Mouse (Mus musculus) thymus, postnatal 0 days (tissue): ENCODE measurements around the gene Galp. TPM values are rescaled to one million over a fixed set of nuclear protein-coding genes. Genes with fewer than 3 reads are reported as not detected.

Experiments used
- DNase-seq: peaks from one replicate; pipeline ENCODE4 v3.0.0-alpha.2; 2015; ENCODE audit warnings: low spot score
- polyA plus RNA-seq: library from polyadenylated mRNA; unstranded; fragments of >200 nt; fragmentation: Nextera tagmentation; extraction: Ambion mirVana; gene quantifications from 2 replicates; pipeline ENCODE4 v1.2.1, GENCODE M21; 2015

The Galp gene
- not detected in 2 replicates for polyA plus RNA-seq

DNA sequence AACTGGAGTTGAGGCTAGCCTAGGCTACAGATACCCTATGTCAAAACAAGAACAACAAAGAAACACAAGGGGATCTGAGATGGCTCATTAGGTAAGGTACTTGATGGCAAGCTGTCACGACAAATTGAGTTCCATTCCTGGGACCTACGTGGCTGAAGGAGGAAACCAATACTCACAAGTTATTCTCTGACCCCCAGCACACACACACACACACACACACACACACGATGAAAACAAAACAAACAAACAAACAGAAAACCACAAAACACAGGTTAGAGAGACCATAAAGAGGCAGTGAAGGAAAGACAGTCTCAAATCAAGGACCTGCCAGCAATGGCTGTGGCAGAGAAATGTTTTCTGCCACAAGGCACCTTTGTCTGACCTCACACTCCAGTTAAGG is at the start of gene Galp:
Gene Galp (plus strand): TSS at position 301 of the 400 bp plus-strand sequence.
- DNase-seq, result no peak

DNA sequence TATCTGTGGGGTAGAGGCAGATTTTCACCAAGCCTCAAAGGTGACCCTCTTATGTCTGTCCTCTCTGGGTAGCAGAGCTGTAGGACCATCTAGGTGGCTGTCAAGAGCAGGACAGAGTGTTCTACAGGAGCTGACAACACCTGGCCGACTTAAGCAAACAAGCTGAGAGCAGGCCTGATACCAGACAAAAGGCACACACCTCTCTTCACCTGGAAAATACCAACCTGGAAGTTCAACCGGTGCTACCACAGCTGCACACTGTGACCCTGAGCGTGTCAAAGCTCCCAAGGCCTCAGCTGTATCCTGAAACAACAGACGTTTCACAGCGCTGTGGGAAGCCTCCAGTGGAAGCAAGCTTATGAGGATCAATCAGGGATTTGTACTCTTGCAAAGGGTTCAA is 49.2 kb upstream of the Galp start:
- no peak for DNase-seq

DNA sequence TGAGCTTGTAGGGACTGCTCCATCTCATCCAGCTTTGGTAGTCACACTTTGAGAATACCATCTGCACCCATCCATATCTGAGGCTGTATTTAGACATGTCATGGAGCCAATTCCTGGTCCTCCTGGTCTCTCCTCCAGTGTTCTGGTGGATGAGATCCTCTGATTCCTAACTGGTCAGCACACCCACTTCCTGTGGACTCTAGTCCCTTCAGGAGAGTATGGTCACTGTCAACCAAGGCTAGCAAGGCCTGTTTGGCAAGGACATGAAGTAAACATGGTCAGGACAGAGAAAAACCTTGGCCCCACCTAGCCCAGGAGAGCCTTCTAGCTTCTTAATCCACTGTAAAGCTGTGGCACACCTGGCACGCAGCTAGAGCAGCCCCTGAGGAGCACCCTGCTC is 45.6 kb upstream of the Galp start:
- DNase-seq, result no peak

DNA sequence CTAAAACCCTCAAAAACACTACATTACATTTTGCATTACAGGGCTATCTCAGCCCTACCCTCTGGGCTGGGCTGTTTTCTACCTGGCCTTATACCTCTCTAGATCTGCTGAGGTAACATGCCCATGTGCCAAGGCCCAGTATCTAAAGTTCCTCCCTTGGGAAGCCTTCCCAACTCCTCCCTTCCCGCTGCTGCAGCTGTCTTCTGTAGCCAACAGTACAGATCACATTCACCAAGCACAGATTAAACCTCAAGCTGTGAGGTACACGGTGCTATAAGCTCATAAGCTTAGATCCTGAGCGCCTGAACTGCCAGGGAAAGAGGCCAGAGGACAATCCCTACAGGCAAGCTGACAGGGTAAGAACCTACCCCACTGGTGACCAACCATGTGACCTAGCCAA is 44.9 kb upstream of the Galp start:
- no peak for DNase-seq

DNA sequence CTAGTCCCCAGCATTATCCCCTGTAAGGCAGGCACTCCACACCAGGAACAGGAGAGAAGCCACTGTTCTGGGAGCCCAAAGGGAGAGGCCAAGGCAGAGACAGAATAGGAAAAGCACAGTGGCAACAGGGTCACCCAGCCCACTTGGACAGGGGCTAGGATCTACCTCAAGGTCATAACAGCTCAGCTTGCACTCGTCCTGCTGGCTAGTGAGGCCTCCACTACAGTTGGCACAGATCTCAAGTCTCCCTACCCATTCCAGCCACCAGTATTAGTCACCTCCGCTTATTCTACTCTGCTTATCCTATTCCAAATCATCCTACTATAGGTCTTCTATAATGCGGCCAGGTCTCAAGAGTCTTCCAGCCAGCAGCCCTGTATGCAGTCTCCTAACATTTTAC is 43.8 kb upstream of the Galp start:
- DNase-seq, result no peak

DNA sequence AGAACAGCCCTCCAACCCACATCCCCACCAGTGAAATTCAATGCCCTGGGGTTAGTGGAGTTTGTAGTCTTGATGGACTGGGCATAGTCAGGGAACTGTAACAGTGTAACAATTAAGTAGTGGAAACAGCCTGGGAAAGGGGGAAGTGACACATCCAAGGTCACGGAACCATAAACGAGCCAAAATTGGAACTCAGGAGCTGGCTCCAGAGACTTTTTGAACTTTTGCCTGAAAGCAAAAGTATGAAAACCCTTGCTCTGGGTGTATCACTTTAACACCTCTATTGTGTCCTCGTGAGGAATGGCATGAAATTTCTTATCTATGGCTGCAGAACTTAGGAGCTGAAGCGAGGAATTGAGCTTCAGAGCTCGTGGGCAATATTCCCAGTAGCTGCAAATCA is 42.7 kb upstream of the Galp start:
- DNase-seq, result no peak

DNA sequence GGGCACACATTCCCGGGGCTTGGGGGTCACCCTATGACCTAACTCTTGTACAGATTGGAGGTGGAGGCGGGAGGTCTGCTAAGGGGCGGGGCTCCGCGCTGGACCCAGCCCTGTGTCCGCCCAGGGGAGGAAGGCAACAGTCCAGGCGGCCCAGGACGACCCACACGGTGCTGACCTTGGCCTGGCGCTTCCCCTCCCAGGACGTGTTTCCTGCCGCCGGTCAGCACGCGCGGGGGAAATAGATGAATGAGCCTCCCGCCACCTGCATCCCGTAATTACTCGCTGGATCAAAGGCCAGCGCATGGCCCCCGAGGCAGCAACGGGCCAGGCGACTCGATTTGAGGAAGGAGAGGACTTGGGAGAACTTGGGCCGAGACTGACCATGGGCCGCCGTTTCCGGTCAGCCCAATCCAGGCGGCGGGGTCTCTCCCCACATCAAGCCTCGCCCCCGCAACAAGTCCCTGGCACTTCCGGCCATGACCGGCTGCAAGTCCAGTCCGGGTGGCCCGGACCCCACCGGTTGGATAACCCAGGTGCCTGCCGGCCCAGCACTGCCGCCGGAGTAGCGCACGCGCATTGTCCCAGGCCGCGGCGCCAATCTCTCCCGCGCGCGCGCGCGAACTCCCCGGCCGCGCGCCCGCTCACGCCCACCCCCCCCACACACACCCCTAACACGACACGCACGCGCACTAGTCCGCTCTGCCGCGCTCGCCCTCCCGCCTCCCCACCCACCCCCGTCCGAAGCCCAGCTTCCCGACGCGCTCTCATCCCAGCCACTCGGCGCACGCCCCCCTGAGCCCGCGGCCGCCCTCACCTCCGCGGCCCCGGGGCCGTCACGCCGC is 41.6 kb upstream of the Galp start:
- DNase-seq, result peak; percentile 89

DNA sequence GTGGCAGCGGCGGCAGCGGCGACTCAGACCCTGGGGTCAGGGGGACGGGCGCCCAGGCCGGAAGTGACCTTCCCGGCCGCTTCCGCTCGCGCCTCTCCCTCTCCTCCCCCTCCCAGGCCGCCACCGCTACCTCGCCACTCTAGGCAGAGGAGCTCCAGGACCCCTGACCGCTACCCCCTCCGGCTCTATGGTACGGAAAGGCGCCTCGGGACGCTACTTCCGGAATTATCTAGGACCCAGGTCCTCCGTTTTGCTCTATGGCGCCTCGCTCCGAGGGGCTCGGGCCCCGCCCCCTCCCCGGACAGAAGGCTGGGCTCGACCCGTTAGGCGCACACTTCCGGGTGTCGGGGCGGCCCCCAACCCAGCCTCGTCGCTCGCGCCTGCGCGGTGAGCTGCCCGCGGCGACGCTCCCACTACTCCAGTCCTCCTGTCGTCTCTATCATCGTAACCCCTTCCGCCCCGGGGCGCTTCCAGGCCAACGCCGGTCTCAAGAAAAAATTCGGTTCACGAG is 40.9 kb upstream of the Galp start, which contains the start of gene Zfp787:
Gene Zfp787 (minus strand): TSS at position 97 of the 511 bp plus-strand sequence.
- DNase-seq, result peak; percentile 97

DNA sequence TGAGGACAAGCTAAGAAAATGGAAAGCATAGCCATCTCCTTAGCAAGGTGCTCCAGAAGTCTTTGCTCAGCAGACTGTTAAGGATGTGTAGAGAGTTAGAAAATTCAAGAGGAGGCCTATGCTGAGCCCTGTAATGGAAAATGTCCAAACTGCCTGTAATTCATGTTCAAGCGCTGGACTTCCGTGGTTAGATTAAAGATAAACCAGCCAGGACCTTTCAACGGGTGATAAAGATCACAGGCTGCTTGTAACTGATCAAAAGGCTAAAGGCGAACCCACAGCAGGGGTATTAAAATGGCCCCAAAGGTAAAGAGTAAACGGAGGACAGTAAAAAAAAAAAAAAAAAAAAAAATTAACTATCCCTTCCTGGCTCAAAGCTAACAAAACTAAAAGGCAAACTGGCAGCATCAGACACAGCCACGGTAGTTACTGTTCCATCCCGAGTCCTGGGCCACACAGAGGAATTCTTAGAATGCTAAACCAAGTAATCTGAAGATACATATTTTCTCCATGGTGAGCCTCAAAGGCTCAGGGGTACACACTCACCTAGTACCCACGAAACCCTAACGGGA is 39.9 kb upstream of the Galp start:
- no peak for DNase-seq

DNA sequence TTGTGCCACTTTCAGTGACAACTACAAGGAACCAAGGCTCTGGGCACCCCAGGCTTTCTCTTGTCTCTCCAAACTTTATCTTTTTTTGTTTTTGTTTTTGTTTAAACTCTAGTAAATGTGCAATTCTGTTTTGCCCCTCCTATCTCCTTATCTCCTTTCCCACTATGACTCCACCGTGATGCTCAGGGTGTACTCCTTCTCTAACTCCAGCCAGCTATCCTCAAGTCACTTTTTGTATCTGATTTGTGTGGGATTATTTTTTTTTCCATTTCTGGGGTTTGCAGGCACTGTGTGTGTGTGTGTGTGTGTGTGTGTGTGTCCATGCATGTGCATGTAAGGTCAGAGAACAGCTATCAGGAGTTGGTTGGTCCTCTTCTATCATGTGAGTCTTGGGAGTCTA is 39.4 kb upstream of the Galp start:
- no peak for DNase-seq

DNA sequence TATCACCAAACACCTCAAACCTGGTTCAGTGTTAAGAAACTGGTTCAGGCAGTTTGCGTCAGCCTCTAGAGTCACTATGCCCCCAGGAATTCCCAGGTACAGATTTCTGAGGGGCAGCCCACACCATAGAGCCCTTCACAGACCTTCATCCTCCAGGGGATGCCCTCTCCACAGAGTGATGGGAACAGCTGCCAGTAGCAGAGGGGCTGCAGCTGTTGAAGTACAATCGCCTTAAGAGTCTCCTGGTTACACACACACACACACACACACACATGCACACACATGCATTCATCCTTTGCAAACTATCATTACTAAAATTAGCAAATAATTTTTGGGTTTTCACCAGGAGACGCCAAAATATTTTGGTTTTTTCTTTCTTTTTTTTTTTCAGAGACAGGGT is 37.3 kb upstream of the Galp start:
- no peak for DNase-seq

DNA sequence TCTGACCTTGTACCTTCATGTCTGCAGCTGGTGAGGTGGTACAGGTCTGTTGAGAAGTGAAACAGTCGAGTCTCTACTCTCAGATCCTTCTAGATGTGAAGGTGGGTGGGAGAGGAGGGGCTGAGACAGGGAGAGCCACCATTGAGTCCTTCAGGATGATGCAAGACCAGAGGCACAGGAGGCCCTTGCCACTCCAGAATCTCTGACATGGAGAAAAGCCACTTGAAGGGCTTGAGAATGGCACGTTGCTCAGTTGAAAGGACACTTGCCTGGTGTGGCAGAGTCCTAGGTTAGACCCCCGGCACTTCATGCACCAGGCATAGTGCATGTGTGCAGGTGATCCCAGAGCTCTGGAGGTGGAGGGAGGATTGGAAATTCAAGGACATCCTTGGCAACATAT is 35.3 kb upstream of the Galp start:
- DNase-seq, result no peak

DNA sequence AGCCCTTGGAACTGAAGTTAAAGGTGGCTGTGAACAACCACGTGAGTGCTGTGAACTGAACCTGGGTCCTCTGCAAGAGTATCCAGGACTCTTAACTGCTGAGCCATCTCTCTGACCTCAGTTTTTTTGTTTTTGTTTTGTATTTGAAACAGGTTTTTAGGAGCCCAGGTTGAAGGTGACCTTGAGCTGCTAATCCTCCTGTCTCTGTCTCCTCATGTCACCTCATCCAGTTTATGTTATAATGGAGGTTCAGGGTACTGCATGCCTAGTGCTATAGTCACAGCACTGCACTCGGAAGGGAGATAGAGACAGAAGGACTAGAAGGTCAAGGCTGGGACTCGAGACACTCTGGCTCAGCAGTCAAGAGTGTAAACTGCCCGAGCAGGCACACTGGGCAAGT is 34.7 kb upstream of the Galp start:
- no peak for DNase-seq

DNA sequence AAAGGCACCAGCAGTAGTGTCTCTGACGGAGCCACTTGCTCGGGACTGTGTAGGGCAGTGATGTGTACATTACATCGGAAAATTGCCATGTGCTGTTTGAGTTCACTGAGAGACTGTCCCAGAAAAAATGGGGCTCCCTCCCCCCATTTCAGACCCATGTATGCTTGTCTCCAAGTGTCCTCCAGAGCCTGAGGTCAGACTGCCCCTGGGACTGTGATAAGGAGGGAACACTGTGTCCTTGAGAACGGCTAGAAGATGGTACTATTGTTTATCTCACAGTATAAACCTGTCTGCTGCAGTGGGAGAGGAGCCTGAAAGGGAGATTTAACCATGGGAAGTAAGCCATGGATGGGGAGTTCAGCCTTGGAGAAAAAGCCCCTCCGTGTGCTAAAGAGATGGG is 32.2 kb upstream of the Galp start:
- DNase-seq, result no peak

DNA sequence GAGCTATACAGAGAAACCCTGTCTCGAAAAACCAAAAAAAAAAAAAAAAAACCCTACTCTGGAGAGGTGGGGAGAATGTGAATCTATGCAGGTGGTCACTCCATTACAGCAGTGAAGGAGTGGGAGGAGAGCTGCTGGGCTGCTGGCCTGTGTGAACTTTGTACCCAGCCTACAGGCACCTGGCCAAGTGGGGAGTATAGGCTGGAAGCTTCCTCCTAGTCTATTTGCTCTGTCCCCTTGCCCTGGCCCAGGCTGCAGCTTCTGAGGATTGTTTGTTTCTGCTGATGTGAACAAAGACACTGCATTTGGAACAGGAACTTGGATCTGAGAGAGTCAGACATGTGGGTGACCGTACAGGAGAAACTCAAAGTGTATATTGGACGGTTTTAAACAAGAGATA is 27.5 kb upstream of the Galp start:
- no peak for DNase-seq

DNA sequence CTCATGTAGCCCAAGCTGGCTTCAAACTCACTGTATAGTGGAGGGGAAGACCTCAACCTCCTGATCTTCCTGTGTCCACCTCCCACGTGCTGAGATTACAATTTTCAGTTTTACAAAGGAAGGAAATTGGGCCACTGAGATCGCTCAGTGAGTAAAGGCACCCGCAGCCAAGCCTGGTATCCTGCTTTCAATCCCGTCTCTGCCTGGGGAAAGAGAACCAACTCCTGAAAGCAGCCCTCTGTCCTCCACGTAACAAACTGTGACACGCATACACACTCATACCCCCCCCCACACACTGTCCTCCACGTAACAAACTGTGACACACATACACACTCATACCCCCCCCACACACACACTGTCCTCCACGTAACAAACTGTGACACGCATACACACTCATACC is 26.5 kb upstream of the Galp start:
- DNase-seq, result no peak

DNA sequence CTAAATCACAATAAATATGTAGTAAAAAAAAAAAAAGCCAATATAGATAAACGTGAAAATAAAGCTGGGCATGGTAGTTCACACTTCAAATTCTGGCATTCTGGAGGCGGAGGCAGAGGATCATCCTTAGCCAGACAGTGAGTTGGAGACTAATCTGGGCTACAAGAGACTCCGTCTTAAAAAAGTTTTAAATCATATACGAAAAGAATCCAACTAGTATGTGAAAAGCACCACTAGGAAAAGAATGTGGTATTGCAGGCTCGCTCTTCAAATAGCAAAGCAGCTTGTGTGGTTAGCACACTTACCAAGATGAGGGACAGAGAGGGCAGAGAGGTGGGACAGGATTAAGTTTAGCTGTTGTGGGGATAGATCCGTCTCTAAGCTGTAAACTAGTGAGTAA is 26.0 kb upstream of the Galp start:
- peak; percentile 15 for DNase-seq

DNA sequence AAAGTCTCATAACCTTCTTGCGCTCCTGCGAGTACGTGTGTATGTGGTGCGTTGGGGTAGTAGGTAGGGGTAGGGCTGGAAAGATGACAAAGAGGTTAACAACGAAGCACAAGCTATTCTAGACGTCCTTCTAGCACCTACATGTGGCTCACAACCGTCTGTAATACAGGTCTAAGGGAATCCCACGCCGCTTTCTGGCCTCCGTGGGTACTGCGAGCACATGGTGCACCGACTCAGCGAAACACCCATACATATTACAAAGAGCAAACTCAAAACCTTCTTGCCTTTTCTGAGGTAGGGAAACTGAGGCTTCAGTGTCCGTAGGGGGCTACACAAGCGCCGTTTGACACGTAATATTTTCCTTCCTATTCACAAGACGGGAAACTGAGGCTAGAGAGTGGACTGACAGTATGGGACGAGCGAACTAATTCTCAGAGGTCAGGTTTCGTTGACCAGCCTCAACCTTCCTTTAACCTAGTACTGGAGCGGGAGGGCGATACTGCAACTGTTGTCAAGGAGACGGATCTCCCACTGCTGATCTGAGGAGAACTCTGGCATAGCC is 25.4 kb upstream of the Galp start:
- peak; percentile 82 for DNase-seq

DNA sequence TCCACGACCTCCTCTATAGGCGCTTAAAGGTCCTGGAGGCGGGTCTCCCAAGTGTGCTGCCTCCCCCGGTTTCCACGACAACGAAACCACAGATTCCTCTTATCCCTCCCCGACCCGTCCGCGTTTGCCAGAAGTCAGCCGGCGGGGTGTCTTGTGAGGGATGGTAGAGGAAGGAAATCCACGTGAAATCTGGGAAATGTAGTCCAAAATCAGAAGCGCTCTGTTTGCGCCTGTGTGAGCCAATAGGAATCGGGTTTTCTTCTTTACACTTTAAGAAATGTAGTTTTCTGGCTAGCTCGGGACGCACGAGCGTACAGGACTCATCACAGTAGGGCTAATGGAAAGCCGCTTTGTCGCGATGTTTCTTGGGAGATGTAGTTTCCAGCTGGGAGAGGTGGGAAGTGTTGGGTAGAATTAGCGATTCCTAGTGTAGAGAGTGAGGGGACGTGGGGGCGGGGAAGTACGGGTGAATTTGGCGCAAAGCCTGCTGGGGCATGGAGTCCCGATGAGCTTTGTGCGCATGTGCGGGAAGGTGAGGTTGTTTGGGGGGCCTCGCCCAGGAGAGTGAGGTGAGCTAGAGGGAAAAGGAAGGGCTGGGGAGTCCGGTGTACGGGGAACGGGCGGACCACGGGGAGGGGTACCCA is 24.8 kb upstream of the Galp start, which contains the start of gene Zfp444:
Gene Zfp444 (plus strand): TSS at position 221 of the 644 bp plus-strand sequence.
- peak; percentile 97 for DNase-seq

DNA sequence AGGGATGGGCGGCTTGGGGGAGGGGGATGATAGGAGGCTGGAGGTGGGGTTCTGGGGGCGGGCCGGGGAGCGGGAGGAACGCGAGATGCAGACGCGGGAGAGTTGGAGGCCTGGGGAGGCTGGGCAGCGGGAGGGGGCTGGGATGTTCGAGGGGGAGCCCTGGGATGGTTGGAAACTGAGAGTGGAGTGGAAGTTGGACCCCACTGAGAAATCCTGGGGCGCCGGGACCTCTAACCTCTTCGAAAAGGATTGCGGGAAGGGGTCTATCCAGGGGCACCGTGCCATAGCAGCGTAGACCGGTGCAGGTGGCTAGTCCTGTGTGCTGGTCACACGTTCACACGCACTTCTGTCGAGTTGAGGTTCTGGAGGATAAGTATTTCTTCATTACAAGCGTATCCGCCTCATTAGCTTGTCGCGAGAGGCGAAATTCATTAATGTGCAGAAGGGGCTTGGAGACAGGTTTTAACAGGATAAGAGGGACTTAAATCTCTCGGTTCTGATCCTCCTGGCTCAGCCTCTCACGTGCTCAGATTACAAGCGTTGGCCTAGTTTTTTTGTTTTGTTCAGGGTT is 24.1 kb upstream of the Galp start:
- no peak for DNase-seq

DNA sequence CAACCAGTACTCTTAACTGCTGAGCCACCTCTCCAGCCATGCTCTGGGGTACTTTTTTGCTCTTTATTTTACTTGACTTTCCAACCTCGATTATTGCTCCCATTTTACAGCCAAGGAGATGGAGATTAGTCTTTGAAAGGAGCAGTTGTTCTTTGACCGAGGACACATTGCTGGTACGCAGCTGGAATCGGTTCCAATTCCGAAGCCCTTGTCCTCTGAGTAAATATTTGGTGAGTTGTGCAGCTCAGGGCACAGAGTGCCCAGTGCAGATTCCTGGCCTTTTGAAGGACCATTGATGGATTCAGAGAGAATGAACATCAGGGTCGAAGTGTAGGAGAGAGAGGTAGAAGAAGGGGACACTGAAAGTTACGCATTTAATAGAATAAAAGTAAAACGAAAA is 23.0 kb upstream of the Galp start:
- no peak for DNase-seq
